Mouse (Mus musculus) CD8-positive naive resting alpha-beta T cell, adult 2 months (primary cell): ENCODE measurements around the gene Ncf1.

Experiments
- DNase-seq, 2 experiments: peaks; one replicate each; pipeline ENCODE4 v3.0.0; 2022; ENCODE audit warnings: low read depth in 2 of 2, low spot score in 2 of 2

Ncf1 gene

DNA sequence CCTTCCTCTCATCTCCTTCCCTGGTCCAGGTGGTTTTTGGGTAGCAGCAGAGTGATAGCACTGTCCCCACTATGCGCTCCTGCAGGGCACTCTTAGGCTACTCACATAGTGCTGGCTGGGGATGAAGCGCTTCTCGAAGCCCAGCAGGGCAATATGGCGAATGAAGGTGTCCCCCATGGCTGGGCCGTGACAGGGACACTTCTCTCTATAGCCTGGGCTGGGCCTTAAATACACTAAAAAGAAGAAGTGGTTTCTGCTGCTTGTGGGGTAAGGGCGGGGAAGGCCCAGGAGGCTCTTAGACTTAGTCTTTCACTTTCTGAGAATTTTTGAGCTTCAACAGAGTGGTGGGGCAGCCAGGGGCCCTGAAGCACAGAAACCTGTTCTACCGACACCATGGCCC lies at the start of gene Ncf1:
TSS of gene Ncf1 (minus strand) at position 235 of the 400 bp plus-strand sequence.
- DNase-seq, result no peak

- no peak for DNase-seq
Measured at GRCm38 (mm10) chr5:134277109-134277508, 47.7 kb upstream of the Ncf1 start.

DNA sequence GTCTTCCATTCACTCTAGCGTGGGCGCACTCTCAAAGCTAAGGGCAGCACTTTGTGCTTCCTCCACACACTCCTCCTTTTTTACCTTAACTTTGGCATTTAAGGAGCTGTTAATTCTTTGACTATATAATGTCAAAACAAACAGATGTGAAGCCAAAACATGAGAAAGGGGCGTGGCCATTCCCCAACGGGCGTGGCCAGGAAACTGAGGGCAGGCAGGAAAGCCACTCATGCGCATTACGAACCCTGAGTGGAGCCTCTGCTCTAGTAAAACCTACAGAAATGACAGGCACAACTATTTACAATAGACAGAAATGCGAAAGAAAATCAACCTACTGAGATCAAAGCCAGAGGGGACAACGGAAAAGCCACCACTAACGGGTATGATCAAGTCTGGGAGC lies 46.1 kb upstream of the Ncf1 start:
- DNase-seq, result peak in 1 of 2 experiments; percentile 73

DNA sequence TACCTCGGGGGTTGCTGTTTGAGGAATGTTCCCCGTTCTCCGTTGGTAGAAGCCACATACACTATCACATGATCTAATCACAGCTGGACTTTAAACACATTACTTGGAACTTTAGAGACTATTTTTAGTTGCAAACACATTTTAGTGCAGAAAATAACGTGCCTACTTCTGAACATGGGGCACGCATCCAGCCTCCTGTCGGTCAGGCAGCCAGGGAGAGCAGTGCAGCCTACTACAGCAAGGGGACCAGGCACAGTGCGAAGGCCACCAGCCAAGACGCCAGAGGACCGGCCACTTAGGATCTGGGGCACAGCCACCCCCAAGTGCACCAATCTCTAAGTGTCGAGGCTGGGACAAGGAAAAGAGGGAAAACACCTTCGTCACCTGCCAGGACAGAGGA lies 45.6 kb upstream of the Ncf1 start:
- DNase-seq, result no peak

- DNase-seq, result no peak
Measured at GRCm38 (mm10) chr5:134273761-134274160, 44.3 kb upstream of the Ncf1 start.

- no peak for DNase-seq
Measured at GRCm38 (mm10) chr5:134272761-134273160, 43.3 kb upstream of the Ncf1 start.

GRCm38 (mm10) chr5:134271421-134271820 lies 42.0 kb upstream of the Ncf1 start:
- no peak for DNase-seq

GRCm38 (mm10) chr5:134270566-134270965 lies 41.1 kb upstream of the Ncf1 start:
- DNase-seq, result no peak

DNA sequence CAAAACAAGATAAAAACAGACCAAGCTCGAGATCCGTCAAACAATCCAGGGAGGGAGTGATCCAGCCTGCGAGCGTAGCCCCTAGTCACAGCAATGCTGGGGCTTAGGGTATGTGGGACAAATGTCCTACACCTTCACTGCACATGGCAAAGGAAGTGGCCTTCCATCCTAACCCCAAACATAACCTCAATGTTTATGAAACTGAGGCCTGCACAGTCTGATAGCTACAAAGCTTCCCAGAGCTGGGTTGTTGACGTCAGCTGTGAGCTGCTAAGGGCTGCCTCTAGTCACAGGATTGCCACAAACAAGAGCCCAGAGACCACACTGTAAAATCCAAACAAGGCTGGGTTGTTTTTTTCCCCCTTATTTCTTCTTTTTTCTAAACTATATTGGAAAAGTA lies 40.3 kb upstream of the Ncf1 start:
- peak; percentile 79 to 80 for DNase-seq

DNA sequence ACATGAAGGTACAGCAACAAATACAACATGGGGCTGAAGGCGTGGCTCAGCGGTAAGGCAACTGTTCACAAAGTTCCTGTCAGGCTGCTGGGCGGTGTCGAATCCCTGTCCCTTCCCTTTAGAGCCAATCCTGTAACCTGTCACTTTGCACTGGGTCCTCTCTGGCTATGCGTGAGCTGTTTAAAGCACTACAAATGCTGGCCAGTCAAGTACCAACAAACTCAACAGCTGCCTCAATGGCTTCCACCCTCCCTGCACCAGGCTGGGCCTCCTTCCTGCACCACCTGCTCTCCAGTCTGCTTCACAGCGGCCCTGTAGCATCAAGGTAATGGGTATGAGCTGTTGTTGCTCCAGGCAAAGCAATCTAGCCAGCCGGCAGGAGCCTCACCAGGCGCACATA lies 39.3 kb upstream of the Ncf1 start:
- no peak for DNase-seq

- DNase-seq, result peak; percentile 87 to 91
Measured at GRCm38 (mm10) chr5:134266404-134266803, 37.0 kb upstream of the Ncf1 start.

DNA sequence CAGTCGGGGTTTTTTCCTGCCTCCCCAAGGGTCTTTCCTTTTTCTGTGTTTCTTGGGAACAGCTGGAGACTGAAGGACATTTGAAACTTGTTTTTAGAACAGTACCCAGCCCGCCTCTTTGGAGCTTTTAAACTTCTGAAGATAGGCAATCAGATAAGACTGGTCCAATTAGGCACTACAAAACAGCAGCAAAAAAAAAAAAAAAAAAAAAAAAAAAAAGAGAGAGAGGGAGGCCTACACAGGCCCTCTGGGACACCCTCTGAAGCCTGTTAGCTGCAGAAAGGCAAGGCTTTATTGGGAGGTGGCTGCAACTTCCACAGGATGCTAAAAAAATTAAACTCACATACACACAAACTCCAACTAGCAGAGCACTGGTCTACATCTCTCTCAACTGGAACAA lies 36.5 kb upstream of the Ncf1 start:
- DNase-seq, result no peak

- no peak for DNase-seq
Measured at GRCm38 (mm10) chr5:134260001-134260636, 30.7 kb upstream of the Ncf1 start.

DNA sequence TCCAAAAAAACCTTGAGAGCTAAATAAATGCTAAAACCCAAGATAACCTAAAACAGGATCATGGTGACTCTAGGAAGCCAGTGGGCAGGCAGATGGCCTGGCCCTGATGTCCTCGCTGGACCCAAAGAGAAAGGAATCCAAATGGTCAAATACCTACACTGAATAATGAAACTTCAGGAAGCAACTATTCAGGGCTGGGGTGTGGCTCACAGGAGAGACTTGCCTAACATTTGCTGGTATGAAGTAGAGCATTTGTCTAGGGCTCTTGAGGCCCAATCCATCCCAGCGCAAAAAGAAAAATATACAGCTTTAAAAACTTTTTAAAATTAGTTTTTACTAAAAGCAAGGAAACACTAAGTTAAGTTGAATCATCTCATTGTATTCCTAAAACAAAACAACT lies 29.5 kb upstream of the Ncf1 start:
- DNase-seq, result no peak

DNA sequence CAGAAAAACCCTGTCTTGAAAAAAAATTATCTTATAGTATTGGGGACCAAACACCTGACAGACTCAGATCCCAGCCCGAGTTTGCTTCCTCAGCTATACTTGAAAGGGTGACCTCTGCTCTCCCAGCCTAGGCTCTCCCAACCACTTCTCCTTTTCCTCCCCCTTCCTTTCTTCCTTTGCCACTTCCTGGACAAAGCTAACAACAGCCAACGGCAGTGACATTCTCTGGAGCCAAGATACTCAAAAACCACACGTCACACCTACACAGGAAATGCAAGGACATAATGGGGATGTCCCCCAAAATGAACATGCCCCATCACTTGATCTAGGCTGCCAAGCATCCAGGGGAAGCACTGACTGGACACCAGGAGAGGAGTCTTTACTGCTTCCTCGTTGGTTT lies 29.0 kb upstream of the Ncf1 start:
- no peak for DNase-seq

DNA sequence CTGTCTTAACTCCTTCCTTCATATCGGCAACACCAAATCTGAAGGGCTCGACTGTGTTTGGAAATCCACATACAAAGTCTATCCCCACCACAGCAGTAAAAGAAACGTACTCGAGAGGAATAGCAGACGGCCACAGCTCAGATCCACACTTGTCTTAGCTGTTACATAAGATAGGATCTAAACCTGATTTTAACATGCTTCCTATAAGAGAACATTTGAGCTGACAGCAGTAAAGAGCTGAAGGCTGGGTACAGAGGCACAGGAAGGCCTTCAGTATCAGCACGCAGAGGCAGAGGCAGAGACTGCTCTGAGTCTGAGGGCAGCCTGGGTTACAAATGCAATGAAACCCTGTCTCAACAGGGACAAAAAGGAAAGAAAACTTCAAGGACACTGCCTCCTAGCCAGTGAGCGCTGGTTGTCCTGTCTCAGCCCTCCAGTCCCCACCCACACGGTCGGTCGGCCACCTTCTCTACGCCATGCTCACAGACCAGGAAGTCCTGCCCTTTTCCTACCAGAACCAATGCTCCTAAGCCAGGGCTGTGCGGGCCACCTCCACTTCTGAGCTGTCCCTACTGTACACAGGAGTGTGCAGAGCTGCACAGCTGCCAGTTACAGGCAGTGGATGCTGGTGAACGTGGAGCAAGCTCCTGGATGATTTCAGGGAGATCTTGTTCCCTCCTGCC lies 28.1 kb upstream of the Ncf1 start:
- DNase-seq, result no peak

- DNase-seq, result no peak
Measured at GRCm38 (mm10) chr5:134255294-134255693, 25.9 kb upstream of the Ncf1 start.

- peak in 1 of 2 experiments; percentile 54 for DNase-seq
Measured at GRCm38 (mm10) chr5:134253806-134254205, 24.4 kb upstream of the Ncf1 start.

DNA sequence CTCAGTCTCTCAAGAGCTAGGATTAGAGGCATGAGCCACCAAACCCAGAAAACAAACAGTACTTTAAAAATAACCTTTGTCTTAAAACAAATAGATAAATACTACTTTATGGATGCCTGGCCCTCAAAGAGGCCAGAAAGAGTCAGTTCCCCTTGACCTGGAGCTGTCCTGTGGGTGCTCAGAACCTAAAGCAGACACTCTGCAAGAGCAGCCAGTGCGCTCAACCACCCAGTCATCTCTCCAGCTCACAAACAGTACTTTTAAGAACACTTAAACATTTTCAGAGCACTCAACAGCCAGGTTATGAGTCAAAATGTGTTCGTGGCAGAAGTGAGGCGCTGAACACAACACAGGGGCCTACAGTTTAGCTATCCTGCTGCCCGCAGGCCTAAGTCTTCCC lies 21.7 kb upstream of the Ncf1 start:
- no peak for DNase-seq

DNA sequence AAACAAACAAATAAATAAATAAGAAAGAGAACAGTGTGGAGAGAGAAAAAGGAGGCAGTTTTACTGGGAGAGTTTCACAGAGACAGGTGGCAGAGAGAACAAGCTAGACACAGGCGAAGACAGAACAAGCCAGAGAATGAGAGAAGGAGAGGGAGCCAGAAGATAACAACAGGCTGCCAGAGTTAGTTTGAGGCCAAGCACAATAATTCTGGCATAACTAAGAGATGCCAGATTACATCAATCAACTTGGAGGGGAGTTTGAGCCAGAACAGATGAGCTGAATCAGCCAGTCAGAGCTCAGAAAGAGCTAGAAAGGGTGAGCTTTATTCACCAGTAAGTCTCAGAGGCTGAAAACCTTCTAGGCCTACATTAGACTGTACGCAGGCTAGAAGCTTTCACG lies 21.2 kb upstream of the Ncf1 start:
- DNase-seq, result no peak

DNA sequence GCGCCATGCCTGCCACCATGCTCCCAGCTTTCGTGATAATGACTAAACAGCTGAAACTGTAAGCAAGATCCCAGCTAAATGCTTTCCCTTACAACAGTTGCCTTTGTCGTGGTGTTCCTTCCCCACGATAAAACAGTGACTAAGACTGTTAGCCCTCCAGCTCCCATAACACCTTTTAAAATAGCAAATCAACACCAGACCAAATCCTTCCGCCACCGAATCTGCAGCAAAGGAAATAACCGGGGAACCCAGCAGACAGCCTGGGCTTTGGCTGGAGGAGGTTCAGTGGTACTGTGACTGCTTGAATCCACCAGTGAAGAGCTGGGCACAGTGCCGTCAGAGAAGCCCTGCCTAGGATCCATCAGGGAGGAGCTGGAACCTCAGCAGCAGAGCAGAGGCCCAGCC lies 19.8 kb upstream of the Ncf1 start:
- no peak for DNase-seq

DNA sequence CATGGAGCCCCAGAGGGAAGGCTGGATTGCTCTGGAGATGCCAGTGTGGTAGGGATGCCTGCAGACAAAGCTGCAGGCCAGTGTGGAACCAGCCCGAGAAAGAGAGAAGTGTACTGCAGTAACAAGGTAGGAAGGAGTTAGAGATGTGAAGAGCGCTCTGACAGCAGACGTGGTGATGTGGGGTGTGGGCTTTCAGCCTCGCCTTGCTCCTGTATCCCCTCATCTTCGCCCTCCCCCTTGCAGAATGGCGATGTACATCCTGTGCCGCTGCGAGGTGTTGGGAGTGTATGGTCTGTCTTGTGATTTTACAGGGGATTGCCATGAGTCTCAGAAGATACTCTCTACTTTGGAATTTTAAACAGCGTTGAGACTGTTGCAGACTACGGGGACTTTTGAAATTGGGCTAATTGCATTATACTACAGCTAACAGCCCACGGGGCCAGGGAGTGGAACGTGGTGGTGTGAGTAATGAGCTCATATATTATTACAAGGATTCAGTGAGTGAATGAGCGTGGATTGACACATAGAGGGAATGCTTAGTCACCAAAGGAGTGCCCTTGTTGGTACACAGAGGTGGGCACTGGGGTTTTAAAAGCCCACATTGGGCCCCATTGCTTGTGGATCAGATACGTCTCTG lies 19.3 kb upstream of the Ncf1 start:
- no peak for DNase-seq

DNA sequence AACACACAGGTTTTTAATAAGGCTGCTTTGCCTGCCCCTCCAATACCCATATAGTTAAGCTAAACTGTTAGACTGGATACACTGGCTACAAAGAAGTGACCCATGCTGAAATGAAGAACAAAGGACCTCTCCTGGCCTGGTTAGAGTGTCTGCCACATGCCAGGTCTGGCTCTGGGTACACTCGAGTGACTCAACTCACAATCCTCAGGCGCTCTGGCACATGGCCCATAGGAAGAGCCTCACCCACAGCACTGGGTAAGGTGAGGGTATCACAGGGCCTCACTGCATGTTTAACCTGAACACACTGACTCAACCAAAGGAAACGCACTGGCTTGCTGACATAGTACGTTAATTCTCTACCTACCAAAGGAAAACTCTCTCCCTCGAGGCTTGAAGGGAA lies 16.7 kb upstream of the Ncf1 start:
- DNase-seq, result no peak
